Mouse (Mus musculus) spleen, postnatal 14 days (tissue): ENCODE results near the gene Eftud2.

Experiments used
- DNase-seq, 2 experiments: peaks; one replicate each; pipeline ENCODE4 v3.0.0; 2021 to 2022; ENCODE audit warnings: low spot score in 2 of 2

The Eftud2 gene

GRCm38 (mm10) chr11:102879558-102879957 is 1.2 kb downstream of the Eftud2 start:
- no peak for DNase-seq

DNA sequence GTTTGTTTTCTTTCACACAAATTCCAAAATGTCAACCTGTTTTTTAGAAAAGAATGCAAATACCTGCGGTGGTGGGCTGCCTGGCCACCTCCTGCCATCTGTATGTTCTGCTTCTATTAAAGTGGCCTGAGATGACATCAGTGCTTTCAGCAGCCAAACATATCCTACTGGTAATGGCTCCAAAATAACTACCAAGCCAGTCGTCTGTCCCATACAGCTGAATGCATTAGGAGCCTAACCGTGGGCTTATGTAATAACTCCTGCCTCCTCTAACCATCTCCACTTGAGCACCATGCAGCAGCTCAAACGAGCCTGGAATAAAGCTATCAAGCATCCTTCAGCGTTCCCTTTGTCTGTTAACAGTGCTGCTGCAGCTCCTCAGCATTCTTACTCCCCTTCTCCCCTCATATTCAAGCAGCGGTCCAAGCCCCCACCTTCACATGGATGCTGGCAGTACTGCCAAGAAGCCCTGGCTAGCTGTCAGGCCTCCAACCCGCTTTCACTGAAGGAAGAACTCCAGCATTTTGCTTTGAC is 5.9 kb downstream of the Eftud2 start:
- DNase-seq, result no peak

DNA sequence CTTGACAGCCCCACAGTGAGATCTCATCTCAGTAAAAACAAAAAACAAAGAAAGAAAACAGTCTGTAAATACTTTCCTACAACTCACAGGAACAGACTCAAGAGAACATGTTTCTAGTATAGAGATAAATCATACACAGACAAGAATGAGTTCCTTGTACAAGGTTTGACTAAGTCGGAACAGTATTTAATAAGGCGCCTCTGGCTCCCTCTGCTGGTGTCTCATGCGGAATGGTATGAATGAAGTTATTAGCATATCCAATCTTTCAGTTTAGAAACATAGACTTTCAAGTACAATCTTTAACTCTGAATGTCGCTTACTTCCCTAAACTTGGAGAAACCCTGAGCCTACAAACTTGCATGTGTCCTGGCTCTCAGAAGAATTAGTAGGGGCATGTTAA is 16.5 kb downstream of the Eftud2 start:
- peak in 1 of 2 experiments; percentile 30 for DNase-seq

DNA sequence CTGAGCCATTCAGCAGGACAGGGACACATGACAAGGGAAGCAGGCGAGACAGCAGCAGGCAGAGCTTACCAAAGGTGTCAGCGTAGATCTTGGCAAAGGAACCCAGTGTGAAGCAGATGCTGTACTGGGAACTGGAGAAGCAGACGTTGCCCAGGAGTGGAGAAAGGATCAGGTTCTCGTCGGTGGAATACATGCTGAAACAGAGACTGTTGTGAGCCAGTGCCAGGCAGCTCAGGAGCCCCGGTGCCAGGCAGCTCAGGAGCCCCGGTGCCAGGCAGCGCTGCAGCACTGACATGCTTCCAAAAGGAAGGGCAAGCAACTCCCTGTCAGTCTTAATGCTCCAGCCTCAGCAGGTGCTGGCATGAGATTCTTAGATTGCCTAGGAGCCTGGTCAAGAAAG is 20.9 kb downstream of the Eftud2 start:
- no peak for DNase-seq

DNA sequence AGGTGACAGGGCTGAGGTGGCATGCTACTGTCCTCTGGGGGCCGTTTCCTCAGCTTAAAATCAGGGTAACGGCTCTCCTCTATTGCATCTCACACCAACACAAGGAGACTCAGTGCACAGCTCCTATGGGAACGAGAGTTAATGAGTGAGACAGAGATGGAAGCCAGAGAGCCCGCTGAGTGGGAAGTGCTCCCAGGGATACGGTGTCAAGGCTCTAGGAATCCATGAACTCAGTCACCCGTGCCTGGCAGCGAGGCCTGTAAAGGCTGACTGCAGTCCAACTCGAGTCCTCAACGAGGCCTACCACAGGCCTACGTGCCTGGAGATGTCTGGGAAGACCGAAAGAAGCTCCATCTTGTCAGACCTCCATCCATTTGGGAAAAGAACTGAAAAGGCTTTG is 21.8 kb downstream of the Eftud2 start:
- no peak for DNase-seq

- DNase-seq, result no peak
These were observed 24.8 kb downstream of the Eftud2 start for GRCm38 (mm10) chr11:102855941-102856340.

DNA sequence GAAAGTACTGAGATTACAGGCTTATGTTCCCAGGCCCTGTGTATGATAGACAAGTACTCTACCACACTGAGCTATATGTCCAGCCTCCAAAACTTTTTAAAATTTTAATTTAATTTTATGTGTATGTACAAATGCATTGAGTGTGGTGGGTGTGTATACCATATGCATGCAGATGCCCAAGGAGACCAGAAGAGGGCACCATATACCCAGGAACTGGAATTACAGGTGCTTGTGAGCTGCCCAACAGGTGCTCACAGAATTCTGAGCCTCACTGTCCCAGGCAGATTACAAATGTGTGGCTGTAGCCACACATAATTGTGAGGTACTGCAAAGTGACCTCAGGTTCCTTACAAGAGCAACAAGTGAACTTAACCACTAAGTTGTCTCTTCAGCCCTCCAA is 27.0 kb downstream of the Eftud2 start:
- no peak for DNase-seq

GRCm38 (mm10) chr11:102851883-102852282 is 28.9 kb downstream of the Eftud2 start:
- peak in 1 of 2 experiments; percentile 37 for DNase-seq

DNA sequence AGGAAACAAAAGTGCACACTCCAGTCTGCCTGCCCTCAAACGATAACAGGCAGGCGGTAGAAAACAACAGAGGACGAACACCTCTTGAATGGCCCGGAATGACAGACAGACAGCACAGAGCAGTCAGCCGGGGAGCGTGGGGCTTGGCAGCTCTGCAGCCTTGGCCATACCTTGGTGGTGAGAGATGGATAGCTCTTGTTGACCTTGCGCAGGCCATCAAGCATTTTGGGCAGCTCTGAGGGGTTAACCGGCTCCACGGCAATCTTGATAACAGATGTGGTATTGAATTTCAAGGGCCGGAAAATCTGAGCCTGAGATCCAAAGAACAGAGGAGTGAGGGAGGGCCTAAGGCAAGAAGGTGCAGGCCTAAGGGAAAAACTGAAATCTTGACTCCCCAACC is 34.9 kb downstream of the Eftud2 start:
- DNase-seq, result no peak

GRCm38 (mm10) chr11:102838616-102839150 is 42.1 kb downstream of the Eftud2 start:
- DNase-seq, result no peak

GRCm38 (mm10) chr11:102838126-102838525 is 42.7 kb downstream of the Eftud2 start:
- no peak for DNase-seq

GRCm38 (mm10) chr11:102837385-102837784 is 43.4 kb downstream of the Eftud2 start:
- no peak for DNase-seq

- no peak for DNase-seq
These were observed 44.6 kb downstream of the Eftud2 start for GRCm38 (mm10) chr11:102836146-102836545.

DNA sequence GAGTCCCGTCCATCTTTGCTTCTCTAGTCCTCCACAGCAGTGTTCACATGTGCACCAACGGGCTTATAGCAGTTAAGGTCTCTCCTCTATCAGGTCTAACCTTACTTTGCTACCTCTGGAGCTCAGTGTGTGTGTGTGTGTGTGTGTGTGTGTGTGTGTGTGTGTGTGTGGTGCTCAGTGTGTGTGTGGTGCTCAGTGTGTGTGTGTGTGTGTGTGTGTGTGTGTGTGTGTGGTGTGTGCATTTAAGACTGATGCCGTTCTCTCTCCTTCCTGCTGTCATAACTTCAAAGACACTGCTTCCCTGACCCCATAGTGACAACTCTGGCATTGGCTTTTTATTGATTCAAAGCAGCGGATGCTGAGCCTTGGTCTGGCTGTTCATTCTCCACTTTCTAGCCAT is 45.2 kb downstream of the Eftud2 start, which contains the start of gene Higd1b:
Gene Higd1b (plus strand): TSS at position 301 of the 400 bp plus-strand sequence.
- DNase-seq, result no peak

DNA sequence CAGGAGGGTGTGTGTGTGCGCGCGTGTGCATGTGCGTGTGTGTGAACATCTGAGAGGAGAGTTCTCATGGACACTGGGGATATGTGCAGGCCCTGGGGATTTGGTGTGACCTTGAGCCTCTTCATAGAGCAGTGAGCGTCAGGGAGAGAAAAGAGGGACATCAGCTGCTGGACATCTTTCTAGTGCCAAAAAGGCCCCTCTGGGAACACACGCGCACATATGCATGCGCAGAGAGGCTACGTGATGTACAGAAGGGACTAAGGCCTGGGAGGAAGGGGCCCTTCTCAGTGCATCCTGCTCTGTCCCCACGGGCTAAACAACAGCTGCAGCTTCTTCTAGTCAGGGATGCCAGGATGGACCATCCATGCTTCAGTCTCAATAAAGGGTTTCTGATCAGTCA is 46.6 kb downstream of the Eftud2 start:
- DNase-seq, result no peak

DNA sequence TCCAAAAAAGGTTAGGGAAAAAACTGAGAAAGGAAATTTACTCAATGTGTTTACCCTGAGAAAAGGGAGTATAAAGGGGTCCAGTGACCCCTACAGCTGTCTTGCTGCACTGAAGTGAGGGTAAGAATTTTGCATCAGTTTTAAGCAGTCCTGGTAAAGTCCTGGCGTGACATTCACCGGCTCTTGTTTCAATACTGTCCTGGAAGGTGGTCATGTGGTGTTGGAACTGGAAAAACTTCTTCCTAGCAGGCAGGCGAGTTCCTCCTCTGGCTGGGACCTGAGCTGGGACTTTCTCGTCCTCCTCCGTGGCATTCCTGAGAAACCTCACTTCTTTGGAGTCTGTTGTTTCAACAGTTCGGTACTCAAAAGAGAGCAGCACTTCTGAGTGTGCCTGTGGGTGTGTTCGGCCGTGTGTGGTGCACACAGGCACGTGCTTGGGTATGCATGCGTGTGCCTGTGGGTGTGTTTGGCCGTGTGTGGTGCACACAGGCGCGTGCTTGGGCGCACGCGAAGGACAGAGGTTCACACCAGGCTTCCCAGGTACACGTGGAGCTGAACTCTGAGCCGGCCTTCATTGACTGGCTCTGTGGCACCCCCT is 48.0 kb downstream of the Eftud2 start:
- no peak for DNase-seq

DNA sequence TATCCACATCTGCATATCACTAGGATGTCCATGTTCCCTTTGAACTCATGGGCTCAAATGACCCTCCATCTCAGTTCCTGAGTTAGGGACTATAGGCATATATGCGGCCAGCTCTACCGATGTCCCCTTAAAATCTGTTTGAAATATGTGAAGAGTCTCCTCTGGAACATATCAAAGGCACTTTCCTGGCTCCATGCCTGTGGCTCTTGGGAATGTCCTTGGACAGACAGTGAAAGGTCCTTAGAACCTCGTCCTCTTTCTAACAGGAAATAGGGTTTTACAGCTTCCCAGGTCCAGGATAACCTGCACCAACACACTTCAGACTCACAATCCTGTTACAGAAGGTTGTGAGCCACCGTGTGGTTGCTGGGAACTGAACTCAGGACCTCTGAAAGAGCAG is 50.5 kb downstream of the Eftud2 start:
- no peak for DNase-seq

DNA sequence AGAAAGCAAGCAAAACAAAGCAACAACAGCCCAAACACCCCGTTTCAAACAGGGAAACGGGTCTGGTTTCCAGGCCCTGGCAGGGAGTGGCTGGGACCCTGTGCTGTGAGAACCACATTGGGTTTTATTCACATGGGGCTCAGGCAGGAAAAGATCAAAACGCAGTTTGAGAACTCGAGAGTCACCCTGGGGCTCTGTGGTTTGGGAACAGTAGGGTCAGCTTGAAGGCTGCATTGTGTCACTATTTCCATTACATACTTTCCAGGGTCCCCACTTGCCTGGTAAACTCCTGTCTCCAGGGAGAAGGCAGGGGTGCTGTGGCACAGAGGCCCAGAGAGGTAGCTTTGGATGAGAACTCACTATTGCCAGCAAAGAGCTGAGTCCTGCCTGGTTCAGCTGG is 53.7 kb downstream of the Eftud2 start:
- DNase-seq, result no peak

GRCm38 (mm10) chr11:102826476-102826875 is 54.3 kb downstream of the Eftud2 start:
- no peak for DNase-seq

GRCm38 (mm10) chr11:102821231-102821630 is 59.6 kb downstream of the Eftud2 start:
- DNase-seq, result no peak

DNA sequence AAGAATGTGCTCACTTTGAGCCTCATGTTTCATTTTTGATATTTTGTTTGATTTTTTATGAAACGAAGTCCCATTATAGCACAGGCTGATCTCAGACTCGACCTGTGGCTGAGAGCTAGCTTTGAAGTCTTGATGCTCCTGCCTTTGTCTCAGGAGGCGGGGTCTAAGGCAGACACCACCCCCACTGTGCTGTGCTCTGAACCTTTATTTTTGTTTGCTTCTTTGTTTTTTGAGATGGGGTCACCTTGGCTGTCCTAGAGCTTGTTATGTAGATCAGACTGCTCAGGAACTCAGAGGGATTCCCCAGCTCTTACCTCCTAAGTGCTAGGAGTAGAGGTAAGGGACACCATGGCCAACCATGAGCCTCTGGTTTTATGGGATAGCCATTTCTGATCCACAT is 60.4 kb downstream of the Eftud2 start:
- DNase-seq, result no peak

DNA sequence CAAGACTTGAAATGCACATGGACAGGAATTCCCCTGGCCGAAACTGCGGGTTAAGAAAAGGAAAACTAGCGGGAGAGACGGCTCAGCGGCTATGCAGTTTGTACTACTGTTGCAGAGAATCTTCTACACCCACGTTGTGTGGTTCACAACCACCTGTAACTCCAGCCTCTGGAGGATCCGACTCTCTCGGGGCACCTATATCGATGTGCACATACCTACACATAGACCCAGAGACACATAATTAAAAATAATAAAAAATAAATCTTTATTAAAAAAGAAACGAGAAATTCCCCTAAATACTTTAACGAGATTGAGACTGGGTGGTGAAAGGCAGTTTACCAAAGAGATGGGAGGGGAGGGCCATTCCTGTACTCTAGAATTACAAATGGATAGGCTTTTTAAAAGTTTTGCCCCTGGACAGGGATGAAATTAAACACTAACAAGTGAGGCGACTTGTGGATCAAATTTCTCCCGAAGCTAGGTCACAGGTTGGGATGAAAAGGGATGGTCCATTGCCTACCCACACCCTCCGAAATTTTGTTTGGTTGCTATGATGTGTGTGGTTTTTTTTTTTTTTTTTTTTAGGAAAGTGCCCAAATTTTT is 60.9 kb downstream of the Eftud2 start:
- no peak for DNase-seq
